Mouse (Mus musculus) adrenal gland, postnatal 4 days (tissue): ENCODE measurements around the gene Zfp36l2. TPM values are rescaled to one million over a fixed set of nuclear protein-coding genes. Genes with fewer than 3 reads are reported as not detected.

ENCODE experiments used
- DNase-seq, 2 experiments: peaks; one replicate each; pipeline ENCODE4 v3.0.0; 2021 to 2022; ENCODE audit warnings: low spot score in 2 of 2, mixed read lengths in 2 of 2
- total RNA-seq, 2 experiments: library from RNA; stranded (reverse); gene quantifications; 2 replicates each; pipeline ENCODE4 v1.2.3; 2021

The Zfp36l2 gene
- total RNA-seq, 2 experiments from 2014 or later, result 65.6 to 71.3 TPM

GRCm38 (mm10) chr17:84136669-84137392, 50.9 kb downstream of the Zfp36l2 start:
- DNase-seq, result no peak

GRCm38 (mm10) chr17:84136217-84136616, 51.5 kb downstream of the Zfp36l2 start:
- no peak for DNase-seq

GRCm38 (mm10) chr17:84135243-84135642, 52.5 kb downstream of the Zfp36l2 start:
- no peak for DNase-seq
